Mouse (Mus musculus): ENCODE data around the gene Ube2g2. TPM values are rescaled to one million over a fixed set of nuclear protein-coding genes. Genes with fewer than 3 reads are reported as not detected.

Gene Ube2g2
- polyA plus RNA-seq, 1 experiment from 2014 or later: 90.9 TPM

DNA sequence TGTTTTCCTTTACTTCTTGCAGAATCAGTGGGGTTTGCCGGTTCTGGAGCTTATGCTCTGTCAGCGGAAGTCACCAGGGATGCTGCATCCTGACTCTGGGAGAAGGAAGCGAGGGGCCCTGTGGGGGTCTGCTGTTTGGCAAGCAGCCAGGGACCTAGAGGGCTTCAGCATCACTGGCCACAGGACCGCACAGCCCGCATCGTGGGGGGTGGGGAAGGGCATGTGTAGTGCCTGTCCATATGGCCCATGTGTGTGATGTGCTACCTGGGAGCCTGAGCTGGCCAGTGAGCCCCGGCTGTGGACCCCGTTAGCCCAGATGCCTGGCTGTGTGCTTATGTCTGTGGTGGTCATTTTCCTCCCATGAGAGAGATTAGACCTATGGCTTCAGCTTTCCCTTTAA is 32.3 kb upstream of the Ube2g2 start:
- H3K27me3 ChIP-seq (replicated peaks): no peaks in the 10 kb centered on the region
- peaks cover 60% of the 10 kb centered on the region for H3K36me3 ChIP-seq
- H3K9me3 ChIP-seq: no peaks in the 10 kb centered on the region
- no peak overlapping the region for H3K4me2 ChIP-seq (replicated peaks)
- ATAC-seq (ENCODE audit: low FRiP score, low read depth): no peak
- H3K4me1 ChIP-seq: peaks cover 13% of the 10 kb centered on the region
- no peak overlapping the region for H3K27ac ChIP-seq
- no peak overlapping the region for H3K4me3 ChIP-seq
- WGBS: 85% methylated on average over 8 of the region's 8 CpGs
- H3K9ac ChIP-seq: no peak overlapping the region

DNA sequence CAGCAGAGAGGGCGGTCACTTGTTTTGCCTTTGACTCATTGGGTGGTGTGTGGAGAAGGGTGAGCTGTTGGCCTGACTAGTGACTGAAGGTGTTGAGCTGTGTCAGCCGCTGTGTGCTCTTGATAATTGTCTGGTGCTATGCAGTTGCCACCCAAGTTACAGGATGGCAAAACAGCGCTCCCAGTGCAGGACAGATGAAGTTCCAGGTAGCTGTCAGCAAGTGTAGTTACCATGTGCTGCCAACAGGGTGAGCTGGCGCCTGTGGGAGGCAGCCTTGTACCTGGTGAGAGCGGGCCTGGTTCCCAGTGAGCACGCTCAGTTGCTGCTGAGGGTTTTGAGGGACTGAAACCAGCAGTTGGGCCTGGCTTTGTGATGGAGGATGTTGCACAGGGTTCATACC is 31.3 kb upstream of the Ube2g2 start:
- Histone ChIP-seq H3K27ac (no peak overlapping the region), H3K27me3 (replicated peaks) (no peaks in the 10 kb centered on the region), H3K4me3 (no peak overlapping the region), H3K9ac (no peak overlapping the region), H3K9me3 (no peaks in the 10 kb centered on the region), H3K4me2 (replicated peaks) (no peak overlapping the region), H3K4me1 (peaks cover 13% of the 10 kb centered on the region), H3K36me3 (peaks cover 71% of the 10 kb centered on the region)
- whole genome bisulfite sequencing: 44% methylated on average over 6 of the region's 6 CpGs
- peak; percentile 29; the same call in 1 of the 2 replicates for ATAC-seq (ENCODE audit: low FRiP score, low read depth)

- H3K9ac ChIP-seq: no peak overlapping the region
- peaks cover 72% of the 10 kb centered on the region for H3K36me3 ChIP-seq
- H3K9me3 ChIP-seq: no peaks in the 10 kb centered on the region
- 82% methylated on average over 6 of the region's 6 CpGs for WGBS
- ATAC-seq (ENCODE audit: low FRiP score, low read depth): no peak
- H3K27ac ChIP-seq: no peak overlapping the region
- H3K27me3 ChIP-seq (replicated peaks): no peaks in the 10 kb centered on the region
- H3K4me1 ChIP-seq: peaks cover 13% of the 10 kb centered on the region
- H3K4me2 ChIP-seq (replicated peaks): no peak overlapping the region
- no peak overlapping the region for H3K4me3 ChIP-seq
Measured at GRCm38 (mm10) chr10:77591546-77591945, 30.5 kb upstream of the Ube2g2 start.

DNA sequence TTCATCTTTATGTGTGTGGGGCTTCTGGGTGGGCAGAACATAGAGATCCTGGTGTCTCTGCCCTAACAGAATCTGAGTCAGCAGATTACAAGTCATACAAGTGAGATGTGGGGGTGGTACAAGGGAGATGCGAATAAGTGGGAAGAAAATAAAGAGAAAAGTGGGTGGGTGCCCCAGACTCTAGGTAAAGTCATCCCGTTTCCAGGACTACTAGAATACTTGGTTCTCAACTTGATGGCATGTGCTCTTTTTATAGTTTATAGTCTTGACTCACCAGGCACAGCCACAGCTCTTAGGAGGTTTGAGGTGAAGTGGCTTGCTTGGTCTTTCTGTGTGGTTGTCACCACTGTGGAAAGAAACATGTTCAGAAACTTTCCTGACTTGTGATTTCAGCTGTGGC is 26.0 kb upstream of the Ube2g2 start:
- H3K4me1 ChIP-seq: no peaks in the 10 kb centered on the region
- H3K27ac ChIP-seq: no peak overlapping the region
- H3K9me3 ChIP-seq: no peaks in the 10 kb centered on the region
- ATAC-seq (ENCODE audit: low FRiP score, low read depth): no peak
- peaks cover 69% of the 10 kb centered on the region for H3K36me3 ChIP-seq
- H3K4me3 ChIP-seq: no peak overlapping the region
- no peak overlapping the region for H3K4me2 ChIP-seq (replicated peaks)
- H3K27me3 ChIP-seq (replicated peaks): no peaks in the 10 kb centered on the region
- H3K9ac ChIP-seq: no peak overlapping the region
- WGBS: 89% methylated on average over 2 of the region's 2 CpGs

- WGBS: 57% methylated on average over 4 of the region's 4 CpGs
- no peak overlapping the region for H3K9ac ChIP-seq
- no peak overlapping the region for H3K4me3 ChIP-seq
- ATAC-seq (ENCODE audit: low FRiP score, low read depth): no peak
- H3K4me1 ChIP-seq: peaks cover 11% of the 10 kb centered on the region; the same call in 1 of the 2 replicates
- H3K27ac ChIP-seq: no peak overlapping the region
- H3K4me2 ChIP-seq (replicated peaks): no peak overlapping the region
- no peaks in the 10 kb centered on the region for H3K27me3 ChIP-seq (replicated peaks)
- no peaks in the 10 kb centered on the region for H3K9me3 ChIP-seq
- peaks cover 15% of the 10 kb centered on the region for H3K36me3 ChIP-seq
Measured at GRCm38 (mm10) chr10:77603021-77603420, 19.1 kb upstream of the Ube2g2 start.

GRCm38 (mm10) chr10:77604111-77604510 is 18.0 kb upstream of the Ube2g2 start:
- ATAC-seq (ENCODE audit: low FRiP score, low read depth): no peak

DNA sequence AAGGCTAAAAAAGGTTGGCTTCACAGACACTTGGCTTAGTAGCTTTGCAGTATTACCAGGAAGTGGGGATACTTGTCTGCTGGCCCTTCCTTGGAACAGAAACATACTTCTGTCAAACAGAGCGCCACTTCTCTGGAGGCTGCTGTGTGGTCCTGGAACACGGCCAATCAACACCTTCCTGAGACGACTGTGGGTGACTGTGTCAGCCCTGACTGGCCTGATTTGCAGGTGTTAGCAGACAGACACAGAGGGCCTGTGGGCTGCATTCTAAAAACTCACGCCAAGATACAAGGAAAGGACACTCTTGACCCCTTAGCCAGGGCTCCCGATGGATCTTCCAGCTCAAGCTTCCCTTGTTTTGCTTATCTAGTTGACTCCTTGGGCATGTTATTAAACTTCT is 17.1 kb upstream of the Ube2g2 start:
- no peak overlapping the region for H3K4me2 ChIP-seq (replicated peaks)
- no peak overlapping the region for H3K27ac ChIP-seq
- H3K36me3 ChIP-seq: peaks cover 11% of the 10 kb centered on the region
- WGBS: 91% methylated on average over 5 of the region's 5 CpGs
- no peaks in the 10 kb centered on the region for H3K27me3 ChIP-seq (replicated peaks)
- peaks cover 11% of the 10 kb centered on the region; the same call in 1 of the 2 replicates for H3K4me1 ChIP-seq
- H3K4me3 ChIP-seq: no peak overlapping the region
- no peak overlapping the region for H3K9ac ChIP-seq
- H3K9me3 ChIP-seq: no peaks in the 10 kb centered on the region
- no peak for ATAC-seq (ENCODE audit: low FRiP score, low read depth)

More at GRCm38 (mm10) chr10:77604111-77604510, 18.0 kb upstream of the Ube2g2 start:
- Histone ChIP-seq H3K4me1 (peaks cover 11% of the 10 kb centered on the region; the same call in 1 of the 2 replicates), H3K27me3 (replicated peaks) (no peaks in the 10 kb centered on the region), H3K36me3 (peaks cover 12% of the 10 kb centered on the region), H3K9ac (no peak overlapping the region), H3K4me2 (replicated peaks) (no peak overlapping the region), H3K4me3 (no peak overlapping the region), H3K27ac (no peak overlapping the region), H3K9me3 (no peaks in the 10 kb centered on the region)
- WGBS: 94% methylated on average over 6 of the region's 6 CpGs

DNA sequence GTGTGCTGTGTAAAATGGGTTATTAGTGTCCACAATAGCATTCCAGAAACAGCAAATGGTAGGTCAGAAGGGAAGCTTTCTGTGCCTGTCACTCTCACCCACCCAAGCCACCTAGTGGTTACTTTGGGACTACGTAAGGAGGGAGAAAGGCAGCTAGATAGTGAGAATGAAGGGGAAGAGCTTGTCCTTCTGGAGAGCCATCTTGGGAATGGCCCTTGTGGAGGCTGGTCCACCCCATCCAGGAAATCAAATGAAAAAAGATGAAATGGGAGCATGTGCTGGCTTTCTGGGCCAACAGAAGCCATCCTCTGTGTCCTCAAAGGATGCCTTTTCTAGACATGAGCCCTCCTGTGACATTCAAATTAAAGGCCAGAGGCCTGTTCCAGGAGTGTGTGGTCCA is 16.7 kb upstream of the Ube2g2 start:
- WGBS: 42% methylated on average over 1 of the region's 1 CpGs
- H3K36me3 ChIP-seq: peaks cover 15% of the 10 kb centered on the region
- H3K4me1 ChIP-seq: peaks cover 11% of the 10 kb centered on the region; the same call in 1 of the 2 replicates
- peak overlapping the region; percentile 75; the same call in 1 of the 2 replicates for H3K27ac ChIP-seq
- H3K4me3 ChIP-seq: peak overlapping the region; percentile 67
- H3K9me3 ChIP-seq: no peaks in the 10 kb centered on the region
- H3K4me2 ChIP-seq (replicated peaks): peak overlapping the region; percentile 70
- no peaks in the 10 kb centered on the region for H3K27me3 ChIP-seq (replicated peaks)
- ATAC-seq (ENCODE audit: low FRiP score, low read depth): peak; percentile 19; the same call in 1 of the 2 replicates
- H3K9ac ChIP-seq: peak overlapping the region; percentile 76; the same call in 1 of the 2 replicates

GRCm38 (mm10) chr10:77605908-77606826 is 15.9 kb upstream of the Ube2g2 start, which contains the start of the genes Sumo3 and Gm49325:
Gene Sumo3, plus strand, starts transcription at chr10:77606097.
Gene Gm49325, plus strand, starts transcription at chr10:77606197.
- Histone ChIP-seq H3K4me2 (replicated peaks) (peak within 1 kb of the TSS; percentile 70), H3K9ac (peak within 1 kb of the TSS; percentile 76), H3K27ac (peak within 1 kb of the TSS; percentile 75), H3K4me1 (peaks cover 11% of the 10 kb centered on the region; the same call in 1 of the 2 replicates), H3K9me3 (no peaks in the 10 kb centered on the region), H3K36me3 (peaks cover 23% of the 10 kb centered on the region), H3K27me3 (replicated peaks) (no peaks in the 10 kb centered on the region), H3K4me3 (peak within 1 kb of the TSS; percentile 67)
- peak; percentile 86 for ATAC-seq (ENCODE audit: low FRiP score, low read depth)
- WGBS: 1% methylated on average over 114 of the region's 119 CpGs

GRCm38 (mm10) chr10:77606855-77607254 is 15.2 kb upstream of the Ube2g2 start:
- H3K27ac ChIP-seq: no peak overlapping the region
- no peaks in the 10 kb centered on the region for H3K9me3 ChIP-seq
- H3K4me2 ChIP-seq (replicated peaks): peak overlapping the region; percentile 70
- H3K27me3 ChIP-seq (replicated peaks): no peaks in the 10 kb centered on the region
- WGBS: 47% methylated on average over 7 of the region's 7 CpGs
- peak; percentile 39 for ATAC-seq (ENCODE audit: low FRiP score, low read depth)
- peaks cover 30% of the 10 kb centered on the region for H3K36me3 ChIP-seq
- H3K4me1 ChIP-seq: peaks cover 11% of the 10 kb centered on the region; the same call in 1 of the 2 replicates
- H3K9ac ChIP-seq: peak overlapping the region; percentile 76
- peak overlapping the region; percentile 67 for H3K4me3 ChIP-seq

GRCm38 (mm10) chr10:77607441-77607840 is 14.6 kb upstream of the Ube2g2 start:
- no peak for ATAC-seq (ENCODE audit: low FRiP score, low read depth)
- H3K27me3 ChIP-seq (replicated peaks): no peaks in the 10 kb centered on the region
- no peak overlapping the region for H3K27ac ChIP-seq
- peaks cover 11% of the 10 kb centered on the region; the same call in 1 of the 2 replicates for H3K4me1 ChIP-seq
- H3K4me3 ChIP-seq: no peak overlapping the region; the same call in 1 of the 2 replicates
- H3K9ac ChIP-seq: peak overlapping the region; percentile 36; the same call in 1 of the 2 replicates
- H3K36me3 ChIP-seq: peaks cover 36% of the 10 kb centered on the region
- H3K4me2 ChIP-seq (replicated peaks): peak overlapping the region; percentile 70
- WGBS: 73% methylated on average over 5 of the region's 5 CpGs
- H3K9me3 ChIP-seq: no peaks in the 10 kb centered on the region

DNA sequence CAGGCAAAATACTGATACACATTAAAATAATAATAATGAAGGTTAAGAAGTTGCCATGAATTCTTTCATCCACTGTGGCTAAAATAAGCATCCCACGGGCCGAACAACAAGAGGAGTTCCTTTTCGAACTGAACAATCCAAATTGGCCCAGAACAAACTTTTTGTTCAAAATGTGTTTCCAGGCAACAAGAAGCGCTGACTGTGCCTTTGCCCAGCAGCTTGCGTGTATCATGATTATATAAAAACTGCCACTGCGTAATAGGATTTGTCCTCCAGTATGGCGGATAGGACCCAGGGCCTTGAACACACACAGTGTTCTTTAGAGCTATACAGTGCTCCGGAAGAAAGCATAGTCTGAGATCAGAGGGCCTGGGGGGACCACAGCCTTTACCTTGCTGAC is 13.5 kb upstream of the Ube2g2 start:
- 97% methylated on average over 8 of the region's 8 CpGs for WGBS
- no peak for ATAC-seq (ENCODE audit: low FRiP score, low read depth)
- Histone ChIP-seq H3K27me3 (replicated peaks) (no peaks in the 10 kb centered on the region), H3K4me2 (replicated peaks) (no peak overlapping the region), H3K36me3 (peaks cover 47% of the 10 kb centered on the region), H3K4me3 (no peak overlapping the region), H3K27ac (no peak overlapping the region), H3K9me3 (no peaks in the 10 kb centered on the region), H3K9ac (no peak overlapping the region), H3K4me1 (peaks cover 11% of the 10 kb centered on the region; the same call in 1 of the 2 replicates)

All from neural tube, embryonic 12.5 days (tissue).